Mouse (Mus musculus) liver, postnatal 0 days (tissue): ENCODE data around the gene Cbx5. TPM values are rescaled to one million over a fixed set of nuclear protein-coding genes. Genes with fewer than 3 reads are reported as not detected.

Experiments used
- ATAC-seq: fragments of 200-750 bp; cut with Nextera tagmentation; 2 replicates; pipeline ENCODE4 v1.8.0; 2017; ENCODE audit warnings: mild to moderate bottlenecking, moderate library complexity
- DNase-seq: peaks from one replicate; pipeline ENCODE4 v3.0.0-alpha.2; 2016
- H3K27ac ChIP-seq: fragments of 300-500 bp; sonication (generic); 2 replicates; pipeline ENCODE4 v1.5.1; 2014; ENCODE audit warnings: antibody characterized with exemption, moderate library complexity, mild to moderate bottlenecking, low read depth
- H3K27me3 ChIP-seq: fragments of 300-500 bp; sonication (generic); 2 replicates; pipeline ENCODE4 v1.6.1; 2014; ENCODE audit warnings: low read length, control low read depth, mixed read lengths; ENCODE audit not compliant: insufficient read depth
- H3K36me3 ChIP-seq: fragments of 300-500 bp; sonication (generic); replicated peaks from 2 replicates; pipeline ENCODE4 v1.6.1; 2014; ENCODE audit warnings: mild to moderate bottlenecking, control low read depth, low read length, moderate library complexity, mixed read lengths; ENCODE audit not compliant: insufficient read depth
- H3K4me1 ChIP-seq: fragments of 300-500 bp; sonication (generic); 2 replicates; pipeline ENCODE4 v1.6.1; 2014; ENCODE audit warnings: antibody characterized with exemption, mild to moderate bottlenecking, control low read depth; ENCODE audit not compliant: insufficient read depth
- H3K4me2 ChIP-seq: fragments of 300-500 bp; sonication (generic); 2 replicates; pipeline ENCODE4 v1.6.1; 2014; ENCODE audit warnings: low read depth, mild to moderate bottlenecking, low read length, moderate library complexity, mixed read lengths
- H3K4me3 ChIP-seq: fragments of 300-500 bp; sonication (generic); 2 replicates; pipeline ENCODE4 v1.5.1; 2014; ENCODE audit warnings: low read depth, low read length
- H3K9ac ChIP-seq: fragments of 300-500 bp; sonication (generic); replicated peaks from 2 replicates; pipeline ENCODE4 v1.6.1; 2014; ENCODE audit warnings: mild to moderate bottlenecking, moderate library complexity
- H3K9me3 ChIP-seq: fragments of 300-500 bp; sonication (generic); 2 replicates; pipeline ENCODE4 v1.6.1; 2016; ENCODE audit warnings: mild to moderate bottlenecking, control low read depth, low read length, mixed read lengths
- CTCF ChIP-seq: sonication (generic); IDR thresholded peaks from 2 replicates; pipeline ENCODE4 v1.5.1; 2016; ENCODE audit warnings: antibody characterized with exemption, low read depth
- EP300 ChIP-seq: IDR thresholded peaks from 2 replicates; pipeline ENCODE4 v1.6.1; 2016; ENCODE audit warnings: antibody characterized with exemption, low read depth, mild to moderate bottlenecking
- WGBS: fragments of 180-500 bp; shearing (Covaris S2); extraction: QIAGEN DNeasy Blood & Tissue Kit; methylation state at CpG from one replicate; pipeline ENCODE4 v1.1.7; 2014; ENCODE audit not compliant: insufficient replicate concordance; 5-methylcytosine and 5-hydroxymethylcytosine counted together
- polyA plus RNA-seq: library from polyadenylated mRNA; unstranded; fragments of >200 nt; fragmentation: Nextera tagmentation; extraction: Ambion mirVana; gene quantifications from 2 replicates; pipeline ENCODE4 v1.2.1, GENCODE M21; 2015

The Cbx5 gene
- polyA plus RNA-seq, 1 experiment from 2014 or later, result 23.3 TPM

GRCm38 (mm10) chr15:103202088-103202793, 37.4 kb downstream of the Cbx5 start:
- no peak for DNase-seq
- H3K27ac ChIP-seq, result no peak overlapping the region

DNA sequence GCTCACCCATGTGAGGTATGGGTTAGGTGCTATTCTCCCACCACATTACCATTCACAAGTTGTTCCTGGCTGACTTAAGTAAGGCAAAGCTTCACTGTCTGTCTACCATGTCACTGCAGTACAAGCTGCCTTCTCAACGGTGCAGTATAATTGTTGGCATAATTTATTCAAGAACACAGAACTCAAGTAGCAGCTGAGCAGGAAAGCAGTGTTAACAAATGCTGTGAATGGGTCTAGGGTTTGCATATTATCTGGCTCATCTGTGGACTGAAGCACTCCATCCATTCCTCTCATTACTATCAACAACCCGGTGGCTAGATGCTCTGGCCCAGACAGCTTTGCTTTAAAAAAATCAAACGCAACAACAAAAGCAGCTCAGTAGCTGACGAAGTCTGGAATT, 41.8 kb downstream of the Cbx5 start:
- H3K4me1 ChIP-seq, result peaks cover 2% of the 10 kb centered on the region; the same call in 1 of the 2 replicates
- H3K27me3 ChIP-seq, result no peaks in the 10 kb centered on the region
- no peak overlapping the region for H3K4me3 ChIP-seq
- no peak overlapping the region for H3K27ac ChIP-seq
- no peak for TF ChIP-seq EP300
- TF ChIP-seq CTCF, result no peak
- no peak for ATAC-seq
- H3K4me2 ChIP-seq, result no peak overlapping the region
- no peaks in the 10 kb centered on the region for H3K9me3 ChIP-seq
- H3K36me3 ChIP-seq, result peaks cover 70% of the 10 kb centered on the region
- WGBS, result 86% methylated on average over 4 of the region's 4 CpGs
- no peak for DNase-seq
- no peak overlapping the region for H3K9ac ChIP-seq

More at GRCm38 (mm10) chr15:103202088-103202793, 37.4 kb downstream of the Cbx5 start:
- Histone ChIP-seq H3K27me3 (no peaks in the 10 kb centered on the region), H3K36me3 (peaks cover 66% of the 10 kb centered on the region), H3K4me3 (no peak overlapping the region), H3K9ac (no peak overlapping the region), H3K4me2 (no peak overlapping the region), H3K4me1 (peaks cover 2% of the 10 kb centered on the region; the same call in 1 of the 2 replicates), H3K9me3 (no peaks in the 10 kb centered on the region)
- TF ChIP-seq CTCF (no peak), EP300 (no peak)
- WGBS, result 69% methylated on average over 6 of the region's 6 CpGs
- ATAC-seq, result no peak

DNA sequence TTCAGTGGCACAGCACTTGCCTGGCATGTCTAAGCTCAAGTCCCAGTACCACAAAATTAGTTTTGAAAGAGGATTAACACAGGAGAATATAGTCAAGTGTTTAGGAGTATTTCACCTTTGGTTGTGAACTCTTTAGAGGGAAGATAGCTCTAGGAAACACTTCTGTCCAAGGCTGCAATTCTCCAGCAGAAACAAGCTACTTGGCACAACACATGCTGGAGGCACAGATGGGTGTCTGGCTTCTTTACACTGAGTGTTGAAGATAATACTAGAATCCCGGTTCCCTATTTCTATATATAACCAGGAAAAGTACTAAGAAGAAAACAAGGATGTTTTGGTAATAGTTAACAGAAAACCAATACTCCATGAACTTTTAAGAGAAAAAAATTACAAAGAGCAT, 42.8 kb downstream of the Cbx5 start:
- WGBS, result 73% methylated on average over 1 of the region's 1 CpGs
- H3K27ac ChIP-seq, result no peak overlapping the region
- H3K36me3 ChIP-seq, result peaks cover 72% of the 10 kb centered on the region
- no peaks in the 10 kb centered on the region for H3K9me3 ChIP-seq
- no peak overlapping the region for H3K9ac ChIP-seq
- ATAC-seq (no peak), DNase-seq (no peak)
- H3K27me3 ChIP-seq, result no peaks in the 10 kb centered on the region
- H3K4me1 ChIP-seq, result peaks cover 2% of the 10 kb centered on the region; the same call in 1 of the 2 replicates
- no peak overlapping the region for H3K4me3 ChIP-seq
- H3K4me2 ChIP-seq, result no peak overlapping the region
- TF ChIP-seq CTCF (no peak), EP300 (no peak)

DNA sequence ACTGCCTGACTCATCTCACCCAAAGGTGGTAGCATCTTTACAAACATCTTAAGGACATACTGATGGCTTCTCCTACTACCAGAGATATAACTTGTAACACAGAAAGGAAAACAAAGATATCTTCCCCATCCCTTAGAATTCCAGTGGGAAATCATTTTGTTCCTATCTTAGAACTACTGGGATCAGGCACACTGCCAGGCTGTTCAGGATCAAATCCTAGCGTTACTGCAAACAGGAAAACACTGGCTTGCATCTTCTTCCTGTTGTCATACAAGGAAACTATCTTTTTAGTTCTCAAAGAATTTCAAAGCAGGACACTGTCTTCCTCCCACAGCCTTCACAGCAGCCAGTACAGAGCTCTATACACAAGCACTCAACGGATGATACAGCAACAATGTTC, 46.0 kb downstream of the Cbx5 start:
- ATAC-seq (no peak), DNase-seq (no peak)
- Histone ChIP-seq H3K4me2 (no peak overlapping the region), H3K4me3 (no peak overlapping the region), H3K27me3 (no peaks in the 10 kb centered on the region), H3K27ac (0 out of 2 replicates have a peak overlapping the region, but pooled peaks have one; percentile 18), H3K4me1 (no peaks in the 10 kb centered on the region), H3K9me3 (no peaks in the 10 kb centered on the region), H3K36me3 (peaks cover 53% of the 10 kb centered on the region), H3K9ac (no peak overlapping the region)
- 66% methylated on average over 2 of the region's 2 CpGs for WGBS
- TF ChIP-seq EP300 (no peak), CTCF (no peak)

DNA sequence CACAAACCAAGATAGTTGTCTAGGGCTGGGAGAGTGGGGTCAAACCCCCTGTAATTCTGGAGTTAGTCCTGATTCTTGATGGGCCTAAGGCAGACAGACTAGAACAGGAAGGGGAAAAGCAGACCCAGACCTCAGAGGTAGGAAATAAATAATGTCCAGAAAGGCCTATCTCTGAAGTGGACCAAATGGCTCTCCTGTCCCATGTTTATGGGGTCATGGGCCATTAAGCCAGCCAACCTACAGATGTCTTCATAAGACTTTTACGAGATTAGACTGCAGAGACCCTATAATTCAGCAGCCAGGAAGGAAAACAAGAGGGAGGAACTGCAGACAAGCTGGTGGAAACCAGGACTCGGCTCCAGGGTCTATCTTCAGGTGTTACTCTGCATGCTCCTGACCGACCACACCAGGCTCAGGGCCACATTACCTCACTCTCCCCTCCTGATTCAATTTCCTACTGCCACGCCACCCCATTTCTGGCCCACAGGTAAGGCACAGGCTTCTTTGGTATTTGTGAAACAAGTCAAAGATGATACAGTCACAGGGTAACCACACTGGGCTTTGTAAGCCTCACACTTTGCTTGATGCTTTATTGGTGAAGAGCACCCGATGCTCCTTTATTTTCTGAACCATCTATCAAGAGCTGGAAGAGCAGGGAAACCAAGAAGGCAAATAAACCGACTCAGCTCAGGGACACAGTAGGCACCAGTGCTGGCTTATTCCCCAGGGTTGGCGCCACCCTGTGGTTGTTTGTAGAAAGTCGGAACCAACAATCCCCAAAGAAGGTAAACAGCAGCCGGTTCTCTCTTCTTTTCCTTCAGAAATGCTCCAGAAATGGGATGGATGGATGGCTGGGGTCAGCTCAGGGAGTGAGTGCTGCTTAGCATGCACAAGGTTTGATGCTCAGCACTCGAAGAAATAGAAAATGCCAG, 48.8 kb downstream of the Cbx5 start:
- Histone ChIP-seq H3K9ac (no peak overlapping the region), H3K27ac (no peak overlapping the region), H3K9me3 (no peaks in the 10 kb centered on the region), H3K4me1 (no peaks in the 10 kb centered on the region), H3K27me3 (no peaks in the 10 kb centered on the region), H3K4me3 (no peak overlapping the region), H3K4me2 (no peak overlapping the region), H3K36me3 (peaks cover 31% of the 10 kb centered on the region)
- no peak for ATAC-seq
- DNase-seq, result peak; percentile 60
- no peak for TF ChIP-seq EP300
- TF ChIP-seq CTCF, result peak; percentile 76
- 58% methylated on average over 10 of the region's 10 CpGs for WGBS

DNA sequence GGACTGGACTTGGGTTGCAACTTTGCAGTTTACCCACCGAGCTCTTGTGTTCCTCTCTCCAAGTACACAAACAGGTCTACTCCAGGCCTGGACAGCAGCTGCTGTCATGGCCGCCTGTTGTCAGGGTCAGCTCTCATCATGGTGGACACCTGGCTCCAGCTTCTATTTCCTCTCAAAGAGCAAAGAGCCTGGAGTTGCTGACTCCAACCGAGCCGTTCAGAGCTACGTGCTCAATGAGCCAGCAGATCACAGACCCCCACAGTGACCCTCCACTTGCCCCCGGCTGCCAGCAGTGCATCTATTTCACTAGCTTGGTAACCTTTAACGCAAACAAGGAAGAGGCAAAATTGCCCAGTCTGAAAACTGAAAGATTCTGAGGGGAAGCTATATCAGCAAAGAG, 49.5 kb downstream of the Cbx5 start:
- Histone ChIP-seq H3K36me3 (peaks cover 25% of the 10 kb centered on the region), H3K27ac (no peak overlapping the region), H3K9ac (no peak overlapping the region), H3K9me3 (no peaks in the 10 kb centered on the region), H3K27me3 (no peaks in the 10 kb centered on the region), H3K4me3 (no peak overlapping the region), H3K4me2 (no peak overlapping the region), H3K4me1 (no peaks in the 10 kb centered on the region)
- no peak for ATAC-seq
- TF ChIP-seq CTCF, result no peak
- no peak for TF ChIP-seq EP300
- 86% methylated on average over 7 of the region's 7 CpGs for WGBS
- no peak for DNase-seq
